Mouse (Mus musculus) CD4-positive naive resting alpha-beta T cell, adult 57 days (primary cell): ENCODE measurements around the gene Gm8879. TPM values are rescaled to one million over a fixed set of nuclear protein-coding genes. Genes with fewer than 3 reads are reported as not detected.

Experiments used
- total RNA-seq: library from RNA; stranded (reverse); gene quantifications from one replicate; pipeline ENCODE4 v1.2.4, GENCODE M21; 2023

Gm8879 gene
- not detected for total RNA-seq

DNA sequence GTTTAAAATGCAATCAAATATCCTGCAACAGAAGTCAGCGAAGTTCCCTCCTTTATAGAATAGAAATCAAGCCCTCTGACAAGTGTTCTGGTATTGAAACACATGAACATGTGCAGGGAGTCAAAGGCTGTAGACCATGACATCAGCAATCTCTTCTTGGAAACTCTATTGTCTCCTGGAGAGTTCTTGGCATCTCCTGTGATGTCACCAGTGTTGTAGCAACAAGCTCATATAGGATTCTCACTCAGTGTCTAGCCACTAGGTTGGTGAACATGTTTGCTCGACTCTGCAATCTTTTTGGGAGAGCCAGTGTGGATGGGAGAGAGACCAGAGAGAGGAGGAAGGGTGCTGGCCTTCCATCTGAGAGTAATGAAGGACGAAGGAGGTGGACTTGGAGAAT is at the start of gene Gm8879:
Gm8879 (plus strand) TSS at position 301 of the 400 bp plus-strand sequence.

Other genes with a start within 250 kb of the Gm8879 start
- gene Gm8871, start 179.8 kb upstream of the Gm8879 start, total RNA-seq = not detected
- gene Gm8857, start 179.8 kb upstream of the Gm8879 start, total RNA-seq = not detected
- not detected for gene Gm5861, start 55.4 kb downstream of the Gm8879 start, total RNA-seq
- gene Gm8890, start 128.4 kb downstream of the Gm8879 start, total RNA-seq = not detected
- not detected for gene Speer1, start 213.9 kb downstream of the Gm8879 start, total RNA-seq